Mouse (Mus musculus) naive thymus-derived CD4-positive, alpha-beta T cell, adult 2 months (primary cell): ENCODE measurements around the gene Btbd35f27.
"Not testable (repeated sequence)": the region's sequence is repeated elsewhere in the genome, so short reads cannot be mapped to it uniquely, and the experiment has no call there.

Source experiments
- DNase-seq: peaks from one replicate; pipeline ENCODE4 v3.0.0-alpha.2; 2011; ENCODE audit warnings: low read depth

The Btbd35f27 gene

GRCm38 (mm10) chrX:4951835-4952234 lies at the start of gene Btbd35f27:
Btbd35f27 (plus strand) TSS chrX:4952135.
- DNase-seq, result not testable (repeated sequence)
